Mouse (Mus musculus) embryonic fibroblast, embryonic 13.5 days (primary cell): ENCODE data around the gene Vegfa.

ENCODE experiments used
- CTCF ChIP-seq: IDR thresholded peaks from 2 replicates; pipeline ENCODE4 v1.5.1; 2011; ENCODE audit warnings: mild to moderate bottlenecking, control low read depth, low read length, moderate library complexity, borderline replicate concordance; ENCODE audit not compliant: insufficient read depth
- POLR2A ChIP-seq: IDR thresholded peaks from 2 replicates; pipeline ENCODE4 v1.6.1; 2011; ENCODE audit warnings: low read depth, mild to moderate bottlenecking, control low read depth, low read length, moderate library complexity

DNA sequence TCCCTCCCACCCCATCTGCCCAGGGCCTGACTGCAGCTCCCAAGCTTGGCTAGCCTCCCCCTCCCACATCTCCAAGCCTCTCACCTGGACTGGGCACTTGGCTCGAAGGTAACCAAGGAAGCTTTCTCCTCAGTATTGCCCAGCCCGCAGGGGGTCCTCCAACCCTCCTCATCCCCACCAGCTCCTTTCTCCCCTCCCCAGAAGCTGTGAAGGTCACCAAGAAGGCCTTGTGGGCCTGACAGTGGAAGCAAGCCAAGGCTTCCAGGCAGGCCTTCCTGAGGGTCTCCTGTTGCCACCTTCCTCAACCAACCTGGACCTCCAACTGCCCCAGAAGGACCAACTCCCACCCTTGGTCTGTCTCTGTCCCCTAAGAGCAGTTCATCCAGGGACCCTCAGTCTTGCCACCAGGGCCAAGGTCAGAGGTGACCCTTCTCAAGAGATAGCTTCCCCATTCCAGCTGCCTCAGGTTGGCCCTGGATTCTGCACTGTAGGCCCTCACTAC is 3.1 kb downstream of the Vegfa start:
- TF ChIP-seq POLR2A (0 out of 2 replicates have a peak, but pooled peaks have one; percentile 20), CTCF (no peak)
